Mouse (Mus musculus) hindbrain, embryonic 11.5 days (tissue): ENCODE data around the gene Paox. TPM values are rescaled to one million over a fixed set of nuclear protein-coding genes. Genes with fewer than 3 reads are reported as not detected.

ENCODE experiments used
- ATAC-seq: fragments of 200-750 bp; cut with Nextera tagmentation; 2 replicates; pipeline ENCODE4 v1.8.0; 2017; ENCODE audit warnings: mild to moderate bottlenecking, moderate TSS enrichment, moderate library complexity; ENCODE audit not compliant: low FRiP score
- DNase-seq: peaks from one replicate; pipeline ENCODE4 v3.0.0-alpha.2; 2015; ENCODE audit warnings: low spot score
- H3K27ac ChIP-seq: fragments of 300-500 bp; sonication (generic); 2 replicates; pipeline ENCODE4 v1.5.1; 2014; ENCODE audit warnings: mild to moderate bottlenecking, low read depth, low read length
- H3K27me3 ChIP-seq: fragments of 300-500 bp; sonication (generic); 2 replicates; pipeline ENCODE4 v1.6.1; 2014; ENCODE audit warnings: mild to moderate bottlenecking, low read length, moderate library complexity, mixed read lengths; ENCODE audit not compliant: control insufficient read depth, insufficient read depth
- H3K36me3 ChIP-seq: fragments of 300-500 bp; sonication (generic); 2 replicates; pipeline ENCODE4 v1.6.1; 2014; ENCODE audit warnings: mild to moderate bottlenecking, low read length, moderate library complexity, mixed read lengths; ENCODE audit not compliant: control insufficient read depth, insufficient read depth
- H3K4me1 ChIP-seq: fragments of 300-500 bp; sonication (generic); replicated peaks from 2 replicates; pipeline ENCODE4 v1.6.1; 2014; ENCODE audit warnings: low read length, mixed read lengths; ENCODE audit not compliant: control insufficient read depth, insufficient read depth
- H3K4me2 ChIP-seq: fragments of 300-500 bp; sonication (generic); replicated peaks from 2 replicates; pipeline ENCODE4 v1.6.1; 2014; ENCODE audit warnings: mild to moderate bottlenecking, low read depth, low read length
- H3K4me3 ChIP-seq: fragments of 300-500 bp; sonication (generic); 2 replicates; pipeline ENCODE4 v1.5.1; 2014; ENCODE audit warnings: low read depth, low read length
- H3K9ac ChIP-seq: fragments of 300-500 bp; sonication (generic); 2 replicates; pipeline ENCODE4 v1.6.1; 2014; ENCODE audit warnings: low read depth, low read length
- H3K9me3 ChIP-seq: fragments of 300-500 bp; sonication (generic); 2 replicates; pipeline ENCODE4 v1.6.1; 2016; ENCODE audit warnings: low read length; ENCODE audit not compliant: control insufficient read depth
- WGBS: fragments of 180-500 bp; shearing (Covaris S2); extraction: QIAGEN DNeasy Blood & Tissue Kit; methylation state at CpG from one replicate; pipeline ENCODE4 v1.1.7; 2014; 5-methylcytosine and 5-hydroxymethylcytosine counted together
- polyA plus RNA-seq: library from polyadenylated mRNA; unstranded; fragments of >200 nt; fragmentation: Nextera tagmentation; extraction: Ambion mirVana; gene quantifications from 2 replicates; pipeline ENCODE4 v1.2.1, GENCODE M21; 2014

Gene Paox
- polyA plus RNA-seq, 1 experiment from 2014 or later = 15.8 TPM

DNA sequence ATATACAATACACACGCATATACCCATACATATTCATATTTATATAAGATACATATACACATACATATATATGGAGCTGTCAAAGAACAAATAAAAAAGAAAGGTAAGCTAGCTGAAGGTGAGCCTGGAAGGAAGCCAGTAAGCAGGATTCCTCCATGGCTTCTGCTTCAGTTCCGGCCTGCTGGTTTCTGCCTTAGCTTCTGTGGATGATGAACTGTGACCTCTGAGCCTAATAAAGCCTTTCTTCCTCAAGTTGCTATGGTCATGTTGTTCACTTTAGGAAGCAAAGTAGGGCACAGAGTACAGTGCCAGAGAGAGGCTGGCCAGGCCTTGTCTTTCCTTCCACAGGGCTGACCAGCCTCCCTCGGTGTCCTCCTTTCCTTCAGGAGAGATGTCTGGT is 55.3 kb downstream of the Paox start:
- 93% methylated on average over 3 of the region's 3 CpGs for WGBS
- ATAC-seq = no peak
- DNase-seq = no peak

DNA sequence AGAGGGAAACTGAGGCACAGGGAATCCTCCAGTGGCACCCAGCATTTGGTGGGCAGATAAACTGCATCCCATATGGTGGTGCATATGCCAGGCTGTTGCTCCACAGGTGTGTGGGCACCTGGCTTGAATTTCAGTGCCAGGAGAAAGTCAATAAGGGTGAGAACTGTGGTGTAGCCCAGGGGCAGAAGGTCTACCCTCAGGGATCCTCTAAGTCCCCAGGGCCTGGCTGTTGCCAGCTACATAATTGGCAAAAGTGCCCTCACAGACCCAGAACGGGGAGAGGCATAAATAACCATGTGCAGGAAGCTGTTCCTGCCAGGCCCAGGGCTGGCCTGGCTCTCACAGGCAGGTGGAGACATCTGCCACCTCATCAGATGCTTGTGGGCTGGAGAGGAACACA is 57.3 kb downstream of the Paox start, which contains the start of gene Olfr523:
TSS of gene Olfr523 (plus strand) at position 282 of the 400 bp plus-strand sequence.
- no peaks in the 10 kb centered on the region for H3K9me3 ChIP-seq
- no peak for DNase-seq
- H3K4me1 ChIP-seq = no peaks in the 10 kb centered on the region
- H3K27ac ChIP-seq = no peak within 1 kb of the TSS
- H3K36me3 ChIP-seq = no peaks in the 10 kb centered on the region
- H3K9ac ChIP-seq = no peak within 1 kb of the TSS
- H3K4me2 ChIP-seq = no peak within 1 kb of the TSS
- no peaks in the 10 kb centered on the region for H3K27me3 ChIP-seq
- WGBS = 72% methylated on average over 1 of the region's 1 CpGs
- ATAC-seq = no peak
- H3K4me3 ChIP-seq = no peak within 1 kb of the TSS

More for the DNA sequence above, 55.3 kb downstream of the Paox start:
- Histone ChIP-seq H3K4me3 (no peak overlapping the region), H3K4me2 (no peak overlapping the region), H3K4me1 (no peaks in the 10 kb centered on the region), H3K9me3 (no peaks in the 10 kb centered on the region), H3K27ac (no peak overlapping the region), H3K27me3 (no peaks in the 10 kb centered on the region), H3K36me3 (no peaks in the 10 kb centered on the region), H3K9ac (no peak overlapping the region)

DNA sequence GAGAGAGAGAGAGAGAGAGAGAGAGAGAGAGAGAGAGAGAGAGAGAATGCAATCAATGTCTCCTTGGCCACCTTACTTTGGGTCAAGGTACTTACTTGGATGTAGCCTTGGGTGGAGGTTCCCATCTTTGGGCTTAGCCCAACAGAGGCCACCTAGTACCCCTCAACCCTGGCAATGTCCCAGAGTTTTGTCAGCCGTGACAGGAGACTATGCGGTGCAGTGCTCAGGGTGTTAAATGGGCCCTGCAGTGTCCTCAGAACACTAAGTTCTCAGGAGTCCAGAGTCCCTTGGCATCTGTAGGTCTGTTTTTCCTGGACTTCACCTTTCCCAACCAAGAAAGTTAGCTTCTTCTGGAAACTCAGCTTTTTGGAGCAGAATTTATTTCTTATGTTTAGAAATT is 63.6 kb downstream of the Paox start:
- H3K4me3 ChIP-seq = no peak overlapping the region
- WGBS = 85% methylated on average over 2 of the region's 2 CpGs
- DNase-seq = no peak
- H3K27ac ChIP-seq = no peak overlapping the region
- no peaks in the 10 kb centered on the region for H3K9me3 ChIP-seq
- no peaks in the 10 kb centered on the region for H3K36me3 ChIP-seq
- H3K4me1 ChIP-seq = no peaks in the 10 kb centered on the region
- no peak for ATAC-seq
- no peaks in the 10 kb centered on the region for H3K27me3 ChIP-seq
- H3K4me2 ChIP-seq = no peak overlapping the region
- H3K9ac ChIP-seq = no peak overlapping the region

DNA sequence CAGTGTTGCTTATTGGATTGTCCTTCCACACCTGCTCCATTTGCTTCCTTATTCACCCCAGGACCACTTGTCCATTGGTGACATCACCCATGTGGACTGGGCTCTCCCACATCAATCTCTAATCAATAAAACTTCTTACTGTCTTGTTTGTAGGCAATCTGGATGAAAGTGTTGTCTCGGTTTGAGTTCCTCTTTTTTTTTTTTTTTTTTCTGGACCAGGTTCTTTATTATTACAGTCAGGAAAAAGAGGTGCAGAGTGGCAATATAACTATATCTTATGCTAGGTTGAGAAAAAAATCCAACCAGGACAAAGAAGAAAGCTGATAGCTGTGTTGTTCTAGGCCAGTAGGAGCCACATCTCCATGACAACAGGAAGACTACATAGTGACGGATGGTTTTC is 65.1 kb downstream of the Paox start:
- H3K4me2 ChIP-seq = no peak overlapping the region
- no peaks in the 10 kb centered on the region for H3K9me3 ChIP-seq
- H3K9ac ChIP-seq = no peak overlapping the region
- DNase-seq (no peak), ATAC-seq (no peak)
- no peaks in the 10 kb centered on the region for H3K4me1 ChIP-seq
- 82% methylated on average over 2 of the region's 2 CpGs for WGBS
- H3K4me3 ChIP-seq = no peak overlapping the region
- no peaks in the 10 kb centered on the region for H3K36me3 ChIP-seq
- no peaks in the 10 kb centered on the region for H3K27me3 ChIP-seq
- no peak overlapping the region for H3K27ac ChIP-seq

DNA sequence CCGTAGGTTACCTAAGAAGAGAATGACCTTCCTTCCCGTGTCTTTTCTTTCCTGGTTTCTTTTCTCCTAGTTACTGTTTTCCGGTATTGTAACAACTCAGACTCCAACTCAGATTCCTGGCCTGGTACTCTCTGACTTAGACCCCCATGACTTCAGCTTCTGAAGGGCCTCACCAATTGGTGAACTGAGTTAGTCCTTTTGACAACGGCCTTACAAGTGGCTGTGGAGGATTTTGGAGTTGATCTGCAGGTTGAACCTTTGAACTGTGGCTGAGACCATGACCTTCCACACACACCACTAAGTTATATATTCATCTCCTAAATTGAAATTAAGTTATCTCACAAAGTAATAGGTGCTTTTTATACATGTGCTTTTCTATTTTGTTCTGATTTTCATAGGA is 68.6 kb downstream of the Paox start:
- DNase-seq (no peak), ATAC-seq (no peak)
- no peak overlapping the region for H3K4me3 ChIP-seq
- no peaks in the 10 kb centered on the region for H3K27me3 ChIP-seq
- WGBS = 84% methylated on average over 4 of the region's 4 CpGs
- no peak overlapping the region for H3K27ac ChIP-seq
- H3K9me3 ChIP-seq = no peaks in the 10 kb centered on the region
- H3K36me3 ChIP-seq = no peaks in the 10 kb centered on the region
- H3K4me1 ChIP-seq = no peaks in the 10 kb centered on the region
- no peak overlapping the region for H3K4me2 ChIP-seq
- no peak overlapping the region for H3K9ac ChIP-seq

Other genes starting within 250 kb of the Paox start
- gene Kndc1, start 221.1 kb upstream of the Paox start, polyA plus RNA-seq = 1.2 and 1.4 TPM in 2 replicates
- not detected in 2 replicates for gene Utf1, start 172.0 kb upstream of the Paox start, polyA plus RNA-seq
- 0.29 and 0.68 TPM in 2 replicates for gene 6430531B16Rik, start 137.0 kb upstream of the Paox start, polyA plus RNA-seq
- 2.6 and 3.1 TPM in 2 replicates for gene Adam8, start 123.2 kb upstream of the Paox start, polyA plus RNA-seq
- 47.0 and 49.9 TPM in 2 replicates for gene Zfp511, start 79.4 kb upstream of the Paox start, polyA plus RNA-seq
- gene Tubgcp2, start 79.1 kb upstream of the Paox start, polyA plus RNA-seq = 58.1 and 67.4 TPM in 2 replicates
- gene Msx3, start 66.7 kb upstream of the Paox start, polyA plus RNA-seq = 106 and 139 TPM in 2 replicates
- gene Caly, start 33.3 kb upstream of the Paox start, polyA plus RNA-seq = 11.2 and 12.1 TPM in 2 replicates
- gene Prap1, start 22.4 kb upstream of the Paox start, polyA plus RNA-seq = 0.27 TPM in 1 of 2 replicates, not detected in the other
- 17.7 and 18.4 TPM in 2 replicates for gene Fuom, start 13.4 kb upstream of the Paox start, polyA plus RNA-seq
- gene Echs1, start 677 bp downstream of the Paox start, polyA plus RNA-seq = 168 and 184 TPM in 2 replicates
- gene Mtg1, start 21.8 kb downstream of the Paox start, polyA plus RNA-seq = 22.0 and 32.2 TPM in 2 replicates
- 0.94 and 1.9 TPM in 2 replicates for gene Sprn, start 39.1 kb downstream of the Paox start, polyA plus RNA-seq
- gene Olfr522, start 49.0 kb downstream of the Paox start, polyA plus RNA-seq = not detected in 2 replicates
- not detected in 2 replicates for gene Olfr523, start 57.4 kb downstream of the Paox start, polyA plus RNA-seq
- not detected in 2 replicates for gene Olfr524, start 90.2 kb downstream of the Paox start, polyA plus RNA-seq
- not detected in 2 replicates for gene Cd163l1, start 102.5 kb downstream of the Paox start, polyA plus RNA-seq
- gene 5830411N06Rik, start 131.5 kb downstream of the Paox start, polyA plus RNA-seq = not detected in 2 replicates
- gene Olfr525, start 205.1 kb downstream of the Paox start, polyA plus RNA-seq = not detected in 2 replicates
- not detected in 2 replicates for gene Olfr527, start 218.2 kb downstream of the Paox start, polyA plus RNA-seq
- not detected in 2 replicates for gene Olfr60, start 245.9 kb downstream of the Paox start, polyA plus RNA-seq